Mouse (Mus musculus) CH12.LX (cell line): Measurements from ENCODE around the gene Slc2a4. TPM values are rescaled to one million over a fixed set of nuclear protein-coding genes. Genes with fewer than 3 reads are reported as not detected.

Experiments used
- DNase-seq: peaks from one replicate; pipeline ENCODE4 v3.0.0-alpha.2; 2013; ENCODE audit errors: extremely low read depth
- H3K27ac ChIP-seq: 2 replicates; pipeline ENCODE4 v1.5.1; 2012; ENCODE audit warnings: low read depth, mild to moderate bottlenecking, control low read depth, moderate library complexity; ENCODE audit not compliant: insufficient read depth
- H3K27me3 ChIP-seq: replicated peaks from 2 replicates; pipeline ENCODE3; 2012; ENCODE audit warnings: inconsistent platforms
- H3K36me3 ChIP-seq, 2 experiments: replicated peaks in 1 of 2; 2 replicates each; pipeline versions ENCODE3 to v1.6.1; 2012; ENCODE audit warnings: inconsistent platforms in 1 of 2, low read length in 1 of 2, mild to moderate bottlenecking in 1 of 2, mixed read lengths in 1 of 2, moderate library complexity in 1 of 2; ENCODE audit not compliant: control insufficient read depth in 1 of 2, insufficient read depth in 1 of 2
- H3K4me1 ChIP-seq, 2 experiments: 2 replicates each; pipeline ENCODE4 v1.6.1; 2012; ENCODE audit warnings: inconsistent platforms in 1 of 2, moderate library complexity in 1 of 2; ENCODE audit not compliant: insufficient read depth in 2 of 2, control insufficient read depth in 1 of 2
- H3K4me2 ChIP-seq: 2 replicates; pipeline ENCODE4 v1.6.1; 2012; ENCODE audit warnings: low read depth, mild to moderate bottlenecking, control low read depth; ENCODE audit not compliant: poor library complexity, insufficient read depth, severe bottlenecking
- H3K4me3 ChIP-seq, 3 experiments: fragments of 150-350 bp in 1 of 3; sonication (generic) in 1 of 3; replicated peaks in 1 of 3; 2 replicates each; pipeline versions ENCODE3 to v1.5.1; 2011 to 2012; ENCODE audit warnings: low read depth in 2 of 3, low read length in 2 of 3, mild to moderate bottlenecking in 2 of 3, moderate library complexity in 2 of 3, control low read depth in 1 of 3, improper control_type of control experiment in 1 of 3, inconsistent platforms in 1 of 3, mixed read lengths in 1 of 3; ENCODE audit not compliant: poor library complexity in 1 of 3
- H3K79me2 ChIP-seq: replicated peaks from 2 replicates; pipeline ENCODE4 v1.6.1; 2012; ENCODE audit warnings: mild to moderate bottlenecking, moderate library complexity; ENCODE audit not compliant: control insufficient read depth, poor library complexity, insufficient read depth, severe bottlenecking; ENCODE audit errors: extremely low read depth
- H3K9ac ChIP-seq: 2 replicates; pipeline ENCODE4 v1.6.1; 2012; ENCODE audit warnings: low read depth, mild to moderate bottlenecking, control low read depth, moderate library complexity; ENCODE audit not compliant: insufficient read depth
- H3K9me3 ChIP-seq: replicated peaks from 2 replicates; pipeline ENCODE3; 2012; ENCODE audit warnings: low read length, inconsistent platforms, mixed read lengths
- BHLHE40 ChIP-seq: IDR thresholded peaks from 2 replicates; pipeline ENCODE4 v1.6.1; 2011; ENCODE audit warnings: mild to moderate bottlenecking, low read depth, low read length, improper control_type of control experiment
- CHD1 ChIP-seq: IDR thresholded peaks from 2 replicates; pipeline ENCODE4 v1.6.1; 2012; ENCODE audit warnings: low read depth, low read length, improper control_type of control experiment, inconsistent platforms
- CHD2 ChIP-seq: IDR thresholded peaks from 2 replicates; pipeline ENCODE4 v1.6.1; 2011; ENCODE audit warnings: low read length, improper control_type of control experiment
- E2F4 ChIP-seq: IDR thresholded peaks from 2 replicates; pipeline ENCODE4 v1.6.1; 2011; ENCODE audit warnings: low read depth, low read length, improper control_type of control experiment; ENCODE audit not compliant: insufficient replicate concordance
- ELF1 ChIP-seq: IDR thresholded peaks from 2 replicates; pipeline ENCODE4 v1.6.1; 2014; ENCODE audit warnings: low read depth, mild to moderate bottlenecking, inconsistent platforms, low read length, improper control_type of control experiment
- EP300 ChIP-seq: IDR thresholded peaks from 2 replicates; pipeline ENCODE4 v1.6.1; 2011; ENCODE audit warnings: low read length, improper control_type of control experiment
- ETS1 ChIP-seq: conservative IDR thresholded peaks from 2 replicates; pipeline ENCODE4 v1.6.1; 2012; ENCODE audit warnings: low read depth, mild to moderate bottlenecking, inconsistent platforms, low read length, improper control_type of control experiment, moderate library complexity
- GABPA ChIP-seq: IDR thresholded peaks from 2 replicates; pipeline ENCODE4 v1.6.1; 2012; ENCODE audit warnings: low read depth, low read length, improper control_type of control experiment, inconsistent platforms; ENCODE audit not compliant: insufficient replicate concordance
- IRF4 ChIP-seq: IDR thresholded peaks from 2 replicates; pipeline ENCODE4 v1.6.1; 2014; ENCODE audit warnings: low read depth, mild to moderate bottlenecking, inconsistent platforms, low read length, improper control_type of control experiment
- JUN ChIP-seq: IDR thresholded peaks from 2 replicates; pipeline ENCODE4 v1.6.1; 2011; ENCODE audit warnings: low read depth, mild to moderate bottlenecking, low read length, improper control_type of control experiment, moderate library complexity; ENCODE audit not compliant: insufficient read depth
- JUND ChIP-seq: conservative IDR thresholded peaks from 2 replicates; pipeline ENCODE4 v1.6.1; 2011; ENCODE audit warnings: low read depth, low read length, improper control_type of control experiment
- MAFK ChIP-seq: IDR thresholded peaks from 2 replicates; pipeline ENCODE4 v1.6.1; 2011; ENCODE audit warnings: low read length, improper control_type of control experiment; ENCODE audit not compliant: insufficient replicate concordance
- MAX ChIP-seq: IDR thresholded peaks from 2 replicates; pipeline ENCODE4 v1.6.1; 2011; ENCODE audit warnings: low read length, improper control_type of control experiment
- MAZ ChIP-seq: IDR thresholded peaks from 2 replicates; pipeline ENCODE4 v1.6.1; 2012; ENCODE audit warnings: low read depth, mild to moderate bottlenecking, inconsistent platforms, low read length, improper control_type of control experiment, moderate library complexity
- MEF2A ChIP-seq: IDR thresholded peaks from 2 replicates; pipeline ENCODE4 v1.6.1; 2014; ENCODE audit warnings: low read depth, mild to moderate bottlenecking, inconsistent platforms, low read length, improper control_type of control experiment, borderline replicate concordance
- MXI1 ChIP-seq: IDR thresholded peaks from 2 replicates; pipeline ENCODE4 v1.6.1; 2011; ENCODE audit warnings: mild to moderate bottlenecking, low read depth, low read length, improper control_type of control experiment
- MYC ChIP-seq: IDR thresholded peaks from 2 replicates; pipeline ENCODE4 v1.6.1; 2011; ENCODE audit warnings: low read depth, mild to moderate bottlenecking, improper control_type of control experiment, low read length
- NELFE ChIP-seq: IDR thresholded peaks from 2 replicates; pipeline ENCODE4 v1.6.1; 2011; ENCODE audit warnings: low read depth, low read length, improper control_type of control experiment
- NRF1 ChIP-seq: IDR thresholded peaks from 2 replicates; pipeline ENCODE4 v1.6.1; 2014; ENCODE audit warnings: low read depth, mild to moderate bottlenecking, inconsistent platforms, low read length, improper control_type of control experiment, moderate library complexity
- PAX5 ChIP-seq: IDR thresholded peaks from 2 replicates; pipeline ENCODE4 v1.6.1; 2012; ENCODE audit warnings: low read length, inconsistent platforms, mixed read lengths
- POLR2A ChIP-seq: IDR thresholded peaks from 2 replicates; pipeline ENCODE4 v1.6.1; 2011; ENCODE audit warnings: low read depth, mild to moderate bottlenecking, improper control_type of control experiment, low read length
- POLR2AphosphoS2 ChIP-seq: IDR thresholded peaks from 2 replicates; pipeline ENCODE4 v1.6.1; 2011; ENCODE audit warnings: low read depth, low read length, improper control_type of control experiment
- SMC3 ChIP-seq: IDR thresholded peaks from 2 replicates; pipeline ENCODE4 v1.6.1; 2011; ENCODE audit warnings: low read depth, low read length, improper control_type of control experiment
- TBP ChIP-seq: conservative IDR thresholded peaks from 2 replicates; pipeline ENCODE4 v1.6.1; 2011; ENCODE audit warnings: low read depth, low read length, improper control_type of control experiment
- UBTF ChIP-seq: IDR thresholded peaks from 2 replicates; pipeline ENCODE4 v1.6.1; 2012; ENCODE audit warnings: low read depth, mild to moderate bottlenecking, inconsistent platforms, low read length, improper control_type of control experiment, moderate library complexity
- USF1 ChIP-seq: IDR thresholded peaks from 2 replicates; pipeline ENCODE4 v1.6.1; 2014; ENCODE audit warnings: low read depth, mild to moderate bottlenecking, inconsistent platforms, low read length, improper control_type of control experiment
- USF2 ChIP-seq: conservative IDR thresholded peaks from 2 replicates; pipeline ENCODE4 v1.6.1; 2011; ENCODE audit warnings: low read depth, low read length, improper control_type of control experiment
- ZC3H11A ChIP-seq: IDR thresholded peaks from 2 replicates; pipeline ENCODE4 v1.6.1; 2012; ENCODE audit warnings: low read depth, mild to moderate bottlenecking, inconsistent platforms, low read length, improper control_type of control experiment
- ZKSCAN1 ChIP-seq: IDR thresholded peaks from 2 replicates; pipeline ENCODE4 v1.6.1; 2012; ENCODE audit warnings: low read depth, inconsistent platforms, low read length, improper control_type of control experiment, borderline replicate concordance
- ZNF384 ChIP-seq: IDR thresholded peaks from 2 replicates; pipeline ENCODE4 v1.6.1; 2012; ENCODE audit warnings: low read depth, low read length, improper control_type of control experiment, inconsistent platforms
- dilution Hi-C: fragments of 300-500 bp; cut with MboI; formaldehyde crosslinking; loops from 2 replicates; pipeline ENCODE4 v1.14.3; 2020; ENCODE audit warnings: low sequenced_read_pairs; ENCODE audit not compliant: extremely low pct_unique_long_range_greater_than_20kb, extremely low pct_ligation_motif_present
- in situ Hi-C: fragments of 300-500 bp; cut with MboI; formaldehyde crosslinking; loops from 3 replicates; pipeline ENCODE4 v1.14.3; 2019; ENCODE audit warnings: low sequenced_read_pairs, low pct_ligation_motif_present, low pct_unique_long_range_greater_than_20kb, mixed read lengths
- polyA plus RNA-seq: library from polyadenylated mRNA; unstranded; fragments of >175 nt; gene quantifications from 2 replicates; pipeline ENCODE4 v1.2.1, GENCODE M21; 2012; ENCODE audit warnings: low read depth; ENCODE audit not compliant: insufficient read length
- total RNA-seq, 2 experiments: library from RNA; depleted of rRNA; stranded (reverse); fragments of 300-350 nt in 1 of 2; fragments of >200 nt in 1 of 2; gene quantifications; 2 replicates each; pipeline ENCODE4 v1.2.3; 2012 to 2014

The Slc2a4 gene
- total and polyA plus RNA-seq, 3 experiments, result 2.3 to 3.8 (median 2.6) TPM

DNA sequence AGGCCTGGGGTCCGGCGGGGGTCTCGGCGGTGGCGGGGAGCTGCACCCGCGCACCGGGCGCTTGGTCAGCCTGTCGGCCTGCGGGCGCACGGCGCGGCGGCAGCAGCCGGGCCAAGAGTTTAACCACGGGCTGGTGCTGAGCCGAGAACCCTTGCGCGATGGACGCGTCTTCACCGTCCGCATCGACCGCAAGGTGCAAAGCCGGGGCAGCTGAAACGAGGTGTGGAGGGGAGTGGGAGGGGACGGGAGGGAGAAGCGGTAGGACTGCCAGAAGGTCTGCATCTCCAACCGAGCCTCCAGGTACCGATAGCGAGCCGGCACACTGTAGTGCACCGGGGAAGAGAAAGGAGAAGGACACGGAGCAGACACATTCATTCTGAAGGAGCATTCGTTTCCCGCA lies 46.0 kb downstream of the Slc2a4 start:
- Histone ChIP-seq H3K4me2 (peak overlapping the region; percentile 89), H3K9ac (peak overlapping the region; percentile 81), H3K36me3 (peaks cover 35 to 38% of the 10 kb centered on the region in 2 experiments), H3K4me3 (peak overlapping the region; percentile 70 to 97 (median 82)), H3K9me3 (no peaks in the 10 kb centered on the region), H3K79me2 (peaks cover 10% of the 10 kb centered on the region)
- in situ Hi-C loops, result no loop called here
- no peak for DNase-seq
- no peak for TF ChIP-seq ZKSCAN1
- TF ChIP-seq MAZ, result no peak
- no peak for TF ChIP-seq MYC
- TF ChIP-seq ELF1, result no peak
- TF ChIP-seq IRF4, result no peak
- TF ChIP-seq USF1, result no peak
- TF ChIP-seq USF2, result no peak
- TF ChIP-seq TBP, result no peak
- no peak for TF ChIP-seq POLR2A
- no peak for TF ChIP-seq NRF1
- no peak for TF ChIP-seq GABPA
- TF ChIP-seq ETS1, result no peak
- TF ChIP-seq EP300, result no peak
- no peak for TF ChIP-seq NELFE
- no peak for TF ChIP-seq SMC3
- TF ChIP-seq CHD1, result no peak
- no peak for TF ChIP-seq JUN
- TF ChIP-seq, all 38 proteins: peak for 0
- Histone ChIP-seq H3K27ac (peak overlapping the region; percentile 50), H3K27me3 (no peaks in the 10 kb centered on the region), H3K4me1 (peaks cover 7 to 29% of the 10 kb centered on the region in 2 experiments)
- dilution Hi-C loops, result no loop called here

DNA sequence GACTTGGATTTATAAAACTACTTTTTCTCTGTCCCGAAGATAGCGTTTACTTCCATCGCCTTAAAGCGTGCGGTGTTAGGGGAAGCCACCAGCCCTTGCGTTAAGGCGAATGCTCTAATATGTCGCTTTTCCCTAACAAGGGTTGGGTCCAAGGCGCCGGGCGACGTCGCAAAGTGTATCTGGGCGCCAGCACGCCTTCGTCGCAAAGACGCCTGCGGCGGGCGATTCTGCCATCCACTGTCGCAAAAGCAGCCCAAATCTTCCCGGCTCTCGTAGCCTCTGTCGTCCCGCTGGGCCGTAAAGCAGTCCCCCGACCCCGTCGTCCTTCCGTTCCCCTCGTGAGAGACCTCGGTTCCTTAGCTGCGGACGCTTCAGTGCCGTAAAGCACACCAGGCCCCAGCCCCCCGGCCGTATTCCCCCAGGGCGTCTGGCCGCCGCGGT lies 46.6 kb downstream of the Slc2a4 start:
- in situ Hi-C loops, result no loop called here
- Histone ChIP-seq H3K79me2 (peaks cover 10% of the 10 kb centered on the region), H3K4me1 (peaks cover 7 to 29% of the 10 kb centered on the region in 2 experiments)
- TF ChIP-seq BHLHE40 (peak; percentile 59), USF1 (no peak), MXI1 (peak; percentile 90), JUND (no peak), MAFK (no peak), JUN (no peak), NRF1 (no peak; the same call in none of the 2 replicates), EP300 (no peak), ZC3H11A (no peak), CHD1 (no peak), ELF1 (peak; percentile 93), ZNF384 (0 out of 2 replicates have a peak, but pooled peaks have one; percentile 3), POLR2AphosphoS2 (no peak), GABPA (peak; percentile 70; the same call in 1 of the 2 replicates), ETS1 (0 out of 2 replicates have a peak, but pooled peaks have one; percentile 19), MEF2A (peak; percentile 90), CHD2 (peak; percentile 68; the same call in 1 of the 2 replicates), PAX5 (no peak), NELFE (0 out of 2 replicates have a peak, but pooled peaks have one; percentile 56), E2F4 (peak; percentile 82; the same call in 1 of the 2 replicates), MAX (peak; percentile 81), TBP (peak; percentile 60; the same call in 1 of the 2 replicates), UBTF (peak; percentile 94), POLR2A (peak; percentile 60), MAZ (peak; percentile 95)

More for the DNA sequence above, 46.6 kb downstream of the Slc2a4 start:
- H3K4me2 ChIP-seq, result peak overlapping the region; percentile 29
- DNase-seq, result peak; percentile 99
- peak overlapping the region; percentile 67 to 82 (median 70) for H3K4me3 ChIP-seq
- peak overlapping the region; percentile 75 for H3K27ac ChIP-seq
- H3K9ac ChIP-seq, result peak overlapping the region; percentile 81
- no peaks in the 10 kb centered on the region for H3K27me3 ChIP-seq
- no peaks in the 10 kb centered on the region for H3K9me3 ChIP-seq
- H3K36me3 ChIP-seq, result peaks cover 29 to 32% of the 10 kb centered on the region in 2 experiments
- dilution Hi-C loops, result no loop called here
